Mouse (Mus musculus) ES-Bruce4 (cell line): Measurements from ENCODE around the gene Fam107b.

ENCODE experiments used
- EP300 ChIP-seq: IDR thresholded peaks from 2 replicates; pipeline ENCODE4 v1.6.1; 2011; ENCODE audit warnings: low read depth, low read length; ENCODE audit not compliant: insufficient read depth
- POLR2A ChIP-seq: IDR thresholded peaks from one replicate; pipeline ENCODE4 v1.8.1; 2011; ENCODE audit warnings: low read length; ENCODE audit not compliant: insufficient read depth

DNA sequence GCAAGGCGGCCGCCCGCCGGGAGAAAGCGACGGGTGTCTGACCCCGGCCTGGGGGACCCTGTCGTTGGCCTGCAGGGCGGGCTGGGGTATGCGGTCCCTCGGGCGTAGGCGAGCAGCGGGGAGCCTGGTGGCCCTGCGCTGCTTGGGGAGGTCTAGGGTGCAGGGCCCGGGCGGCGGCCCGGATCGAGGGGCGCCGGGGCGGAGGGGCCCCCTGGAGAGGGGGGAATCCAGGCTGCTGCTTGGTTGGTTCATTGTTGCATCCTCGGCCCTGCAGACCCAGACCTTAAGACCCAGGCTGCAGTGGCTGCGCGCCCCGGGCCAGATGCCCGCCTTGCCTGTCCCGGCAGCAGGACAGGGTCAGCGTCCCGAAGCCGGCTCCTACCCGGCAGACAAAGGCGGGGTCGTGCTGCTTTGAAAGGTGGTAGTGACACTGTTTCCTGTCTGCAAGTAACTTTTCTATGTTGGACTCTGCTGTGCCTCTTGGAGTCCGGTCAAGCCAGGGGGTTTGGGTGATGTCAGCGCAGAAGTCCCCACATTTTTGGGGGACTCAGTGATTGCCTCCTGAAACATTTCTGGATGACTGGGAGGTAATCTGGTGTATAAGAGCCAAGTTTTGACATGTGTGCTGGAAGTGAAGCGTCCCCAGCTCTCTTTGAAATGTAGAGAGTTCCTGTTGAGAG, 143.5 kb downstream of the Fam107b start:
- TF ChIP-seq EP300, result no peak
- no peak for TF ChIP-seq POLR2A
